Mouse (Mus musculus) heart, adult 18-20 months (tissue): ENCODE results near the gene Soga3. TPM values are rescaled to one million over a fixed set of nuclear protein-coding genes. Genes with fewer than 3 reads are reported as not detected.

Experiments
- DNase-seq, 2 experiments: peaks; one replicate each; pipeline ENCODE4 v3.0.0; 2021 to 2022; ENCODE audit warnings: mixed read lengths in 1 of 2
- long read RNA-seq, 2 experiments: library from polyadenylated mRNA; stranded (forward); transcript quantifications; one replicate each; pipeline ENCODE4 v2.0.0; 2021
- total RNA-seq, 2 experiments: library from RNA; stranded (reverse); gene quantifications; 2 replicates each; pipeline ENCODE4 v1.2.3; 2021

Soga3 gene
- not detected for total RNA-seq
- long read RNA-seq, experiment 1: 0 reads
- long read RNA-seq, experiment 2: 0 reads

- no peak for DNase-seq
Observed at GRCm38 (mm10) chr10:29143566-29144335, at the start of gene Soga3. TSS of gene Soga3 (plus strand) at chr10:29143839.

GRCm38 (mm10) chr10:29106962-29107361 is 36.7 kb upstream of the Soga3 start:
- DNase-seq: no peak

- DNase-seq: no peak
Observed at GRCm38 (mm10) chr10:29142556-29143105, 1.0 kb upstream of the Soga3 start.

- no peak for DNase-seq
Observed at GRCm38 (mm10) chr10:29144612-29145405, 1.2 kb downstream of the Soga3 start.

DNA sequence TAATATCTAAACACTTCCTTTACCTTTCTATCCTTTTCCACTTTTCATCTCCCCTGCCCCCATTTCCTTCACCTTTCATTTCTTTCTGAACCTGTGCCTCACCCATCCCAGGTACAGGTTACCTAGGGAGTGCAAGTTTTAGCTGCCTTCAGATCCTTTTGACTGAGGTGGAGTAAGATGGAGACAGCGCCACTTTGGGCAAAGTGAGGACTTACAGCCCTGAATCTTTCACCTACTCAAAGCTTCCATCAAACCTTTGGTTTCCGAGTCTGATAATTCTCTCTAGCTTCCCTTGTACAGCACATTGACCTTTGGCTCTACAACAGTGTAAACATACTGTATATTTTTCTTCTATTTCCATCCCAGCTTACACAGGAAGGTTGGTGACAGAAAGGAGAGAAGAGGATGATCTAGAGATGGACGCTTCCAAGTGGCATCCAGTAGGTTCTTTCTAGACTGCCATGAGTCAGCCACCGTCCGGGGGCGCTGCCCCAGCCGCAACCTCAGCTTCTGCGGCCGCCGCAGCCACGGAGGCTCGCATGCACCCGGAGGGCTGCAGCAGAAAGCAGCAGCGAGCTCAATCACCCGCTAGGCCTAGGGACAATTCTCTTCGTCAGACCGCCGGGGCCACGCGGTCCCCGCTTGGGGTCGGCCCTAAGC is 2.7 kb downstream of the Soga3 start:
- DNase-seq: no peak

DNA sequence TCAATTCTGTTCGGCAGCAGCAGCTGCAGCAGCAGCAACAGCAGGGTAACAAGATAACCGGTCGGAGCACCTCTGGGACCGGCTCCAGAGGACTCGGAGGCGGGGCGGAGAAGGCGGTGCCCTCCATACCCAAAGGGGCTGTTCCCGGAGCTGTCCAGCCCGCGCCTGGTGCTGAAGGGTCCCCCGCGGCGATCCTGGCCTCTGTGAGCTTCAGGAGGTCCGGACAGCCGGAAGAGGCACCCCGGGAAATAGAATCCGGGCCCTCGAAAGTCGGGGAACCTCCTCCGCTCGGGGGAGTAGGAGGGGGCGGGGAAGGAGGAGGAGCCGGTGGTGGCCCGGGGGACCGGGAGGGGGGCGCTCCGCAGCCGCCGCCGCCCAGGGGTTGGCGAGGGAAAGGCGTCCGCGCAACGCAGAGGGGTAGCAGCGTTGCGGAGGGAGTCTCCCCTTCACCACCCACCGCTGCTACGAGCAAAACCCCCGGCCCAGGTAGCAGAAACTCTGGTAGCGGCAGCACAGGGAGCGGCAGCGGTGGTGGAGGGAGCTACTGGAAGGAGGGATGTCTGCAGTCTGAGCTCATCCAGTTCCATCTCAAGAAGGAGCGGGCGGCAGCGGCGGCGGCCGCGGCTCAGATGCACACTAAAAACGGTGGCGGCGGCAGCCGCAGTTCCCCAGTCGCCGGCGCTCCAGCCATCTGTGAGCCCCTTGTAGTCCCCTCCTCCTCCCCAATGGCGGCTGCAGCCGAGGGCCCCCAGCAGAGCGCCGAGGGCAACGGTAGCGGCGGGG is 3.4 kb downstream of the Soga3 start:
- peak; percentile 41 to 68 for DNase-seq

- no peak for DNase-seq
Observed at GRCm38 (mm10) chr10:29147641-29147990, 4.0 kb downstream of the Soga3 start.

- DNase-seq: no peak
Observed at GRCm38 (mm10) chr10:29148076-29148475, 4.4 kb downstream of the Soga3 start.

- DNase-seq: no peak
Observed at GRCm38 (mm10) chr10:29155304-29155703, 11.7 kb downstream of the Soga3 start.

DNA sequence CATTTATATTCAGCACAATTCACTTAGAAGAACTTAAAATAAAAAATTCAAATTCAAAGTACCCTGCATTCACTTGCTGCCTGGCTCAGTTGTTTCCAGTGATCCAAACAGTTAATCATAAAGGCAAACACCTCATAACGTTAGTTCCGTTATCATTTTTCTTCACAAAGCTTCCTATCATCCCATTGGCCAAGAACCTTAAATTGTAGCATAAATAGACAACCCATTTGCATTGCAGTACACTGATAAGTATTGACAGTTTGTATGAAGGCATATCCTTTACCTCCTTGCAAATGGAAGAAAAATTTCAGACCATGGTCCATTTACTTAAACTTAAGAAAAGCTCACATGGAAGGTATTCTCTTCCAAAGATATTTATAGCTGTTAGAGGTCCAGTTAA is 18.0 kb downstream of the Soga3 start:
- no peak for DNase-seq

- DNase-seq: no peak
Observed at GRCm38 (mm10) chr10:29173778-29174177, 30.1 kb downstream of the Soga3 start.

- no peak for DNase-seq
Observed at GRCm38 (mm10) chr10:29175656-29176055, 32.0 kb downstream of the Soga3 start.

- DNase-seq: no peak
Observed at GRCm38 (mm10) chr10:29176881-29177280, 33.2 kb downstream of the Soga3 start.

DNA sequence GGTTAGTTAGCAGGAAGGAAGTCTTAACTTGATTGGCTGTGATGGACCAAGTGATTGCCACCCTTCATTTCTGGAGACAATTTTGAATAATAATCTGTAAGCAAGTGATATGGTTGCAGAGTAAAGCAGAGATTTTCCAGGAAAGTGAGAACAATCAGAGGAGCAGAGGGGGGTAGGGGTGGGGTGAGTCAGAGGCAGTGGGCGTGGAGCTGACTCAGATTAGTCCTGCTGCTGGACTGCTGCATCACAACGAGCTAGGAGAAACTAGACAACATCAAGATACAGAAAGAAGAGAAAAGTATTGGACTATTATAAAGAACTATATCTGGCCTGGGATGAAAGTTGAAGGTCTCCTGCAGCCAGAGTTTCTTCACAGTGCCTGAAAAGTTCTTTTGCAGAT is 34.4 kb downstream of the Soga3 start:
- no peak for DNase-seq

DNA sequence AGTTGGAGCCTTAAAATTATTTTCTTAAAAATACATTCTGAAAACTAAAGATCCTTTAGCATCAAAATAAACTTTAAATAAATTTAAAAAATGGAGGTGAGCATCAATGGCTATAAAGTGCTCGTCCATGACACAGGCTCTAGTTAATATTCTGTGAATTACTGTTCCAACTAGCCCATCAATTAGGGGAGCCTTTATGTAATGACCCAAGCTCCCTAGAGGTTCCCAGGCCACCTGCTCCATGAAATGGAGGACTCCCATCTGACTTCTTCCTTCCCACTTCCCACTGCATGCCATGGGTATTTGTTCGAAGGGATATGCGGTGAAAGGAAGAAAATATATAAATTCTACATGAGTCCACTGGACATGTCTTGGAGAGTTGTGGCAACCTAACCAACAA is 36.6 kb downstream of the Soga3 start:
- no peak for DNase-seq

DNA sequence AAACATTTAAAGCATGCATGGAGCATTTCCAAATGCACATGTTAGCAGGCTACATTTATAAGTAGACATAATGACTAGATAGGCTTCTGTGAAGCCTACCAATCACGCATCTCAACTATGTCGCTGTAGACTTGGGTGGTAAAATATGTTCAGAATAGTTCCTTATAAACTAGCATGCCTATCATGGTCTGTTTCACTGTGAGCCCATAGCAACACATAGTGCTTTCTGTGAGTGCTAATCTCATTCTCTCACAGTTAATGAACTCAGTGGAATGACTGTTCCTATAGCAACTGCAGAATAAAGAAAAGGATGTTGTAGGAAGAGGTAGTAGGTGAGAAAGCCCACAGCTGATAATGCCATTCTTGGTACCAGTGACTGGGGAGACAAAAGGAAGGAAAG is 37.4 kb downstream of the Soga3 start:
- DNase-seq: no peak

DNA sequence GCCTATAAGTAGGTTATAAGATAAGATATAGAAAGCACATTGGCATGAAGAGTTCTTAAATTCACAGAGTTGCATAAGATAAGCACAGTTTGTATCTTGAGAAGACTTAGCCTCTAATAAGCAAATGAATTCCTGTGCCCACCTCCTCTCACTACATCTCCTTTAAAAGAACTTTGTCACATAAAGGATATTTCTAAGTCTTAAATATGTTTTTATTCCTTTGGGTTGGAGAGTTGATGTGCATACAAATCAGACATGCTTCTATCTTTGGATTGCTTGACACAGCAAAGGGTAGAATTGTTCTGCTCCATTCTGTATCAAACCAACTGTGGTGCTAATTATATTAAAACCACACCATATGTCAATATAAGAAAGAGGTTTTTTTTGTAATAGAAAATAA is 50.1 kb downstream of the Soga3 start:
- DNase-seq: no peak

GRCm38 (mm10) chr10:29196811-29197210 is 53.2 kb downstream of the Soga3 start:
- no peak for DNase-seq

DNA sequence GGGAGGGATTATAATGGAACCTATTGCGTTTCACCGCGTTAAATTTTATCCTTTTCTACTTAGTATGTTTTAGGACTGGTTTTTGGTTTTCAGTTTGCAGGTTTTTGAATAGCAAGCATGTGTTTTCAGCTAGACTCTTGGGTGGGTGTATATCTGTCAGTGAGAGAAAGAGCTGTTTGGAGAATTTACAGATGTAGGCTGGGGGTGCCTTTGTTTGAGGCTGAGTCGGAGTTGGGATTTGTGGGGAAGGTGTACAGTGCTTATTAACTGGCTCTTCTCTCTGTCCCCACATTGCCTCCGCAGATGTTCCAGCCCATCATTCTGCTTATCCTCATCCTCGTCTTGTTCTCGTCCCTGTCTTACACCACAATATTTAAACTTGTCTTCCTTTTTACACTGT is 55.0 kb downstream of the Soga3 start, which contains the start of gene Gm49353:
Gene Gm49353 (plus strand): TSS at position 313 of the 400 bp plus-strand sequence.
- no peak for DNase-seq

- DNase-seq: no peak
Observed at GRCm38 (mm10) chr10:29199835-29200234, 56.2 kb downstream of the Soga3 start.

DNA sequence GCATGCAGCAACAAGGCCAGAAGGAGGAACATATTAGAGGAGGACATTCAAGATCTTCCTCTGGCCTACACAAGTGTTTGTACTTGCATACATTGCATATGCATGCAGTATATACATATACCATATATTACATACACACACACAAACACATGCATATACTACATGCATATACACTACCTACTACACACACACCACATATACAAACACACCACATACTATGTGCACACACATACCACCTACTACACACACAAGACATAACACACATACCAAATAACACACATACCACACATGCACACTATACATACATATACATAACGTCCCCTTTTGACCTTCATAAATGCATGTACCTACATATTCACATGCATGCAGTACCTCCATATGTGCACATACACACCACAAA is 57.0 kb downstream of the Soga3 start:
- DNase-seq: no peak

DNA sequence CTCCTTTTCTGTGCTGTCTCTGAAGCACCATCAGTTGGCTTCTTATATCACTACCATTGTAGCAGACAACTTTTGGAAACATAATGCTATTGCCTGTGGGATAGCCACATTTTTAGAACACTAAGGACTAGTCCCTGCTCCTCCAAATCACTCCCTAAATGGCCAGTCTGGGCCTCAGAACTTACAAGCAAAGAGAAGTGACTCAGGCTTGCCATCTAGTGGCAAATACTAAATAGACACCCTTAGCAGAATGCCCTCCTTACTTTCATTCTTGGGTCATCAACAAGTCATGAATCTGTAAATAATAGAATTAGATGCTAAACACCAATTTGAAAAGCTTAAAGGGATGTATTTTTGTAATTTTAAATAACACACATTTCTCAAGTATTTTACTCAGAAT is 63.1 kb downstream of the Soga3 start:
- DNase-seq: peak in 1 of 2 experiments; percentile 18
